Mouse (Mus musculus) lung, adult 2 months (tissue): ENCODE data around the gene Igfn1.

Experiments used
- CTCF ChIP-seq: fragments of 200-500 bp; IDR thresholded peaks from 2 replicates; pipeline ENCODE4 v1.5.1; 2011; ENCODE audit warnings: mild to moderate bottlenecking, low read length, control low read depth; ENCODE audit not compliant: insufficient read depth
- POLR2A ChIP-seq: fragments of 200-500 bp; IDR thresholded peaks from 2 replicates; pipeline ENCODE4 v1.6.1; 2011; ENCODE audit warnings: low read depth, mild to moderate bottlenecking, control low read depth, low read length, borderline replicate concordance; ENCODE audit errors: extremely low read depth

GRCm38 (mm10) chr1:136047894-136048293 lies 41.8 kb upstream of the Igfn1 start:
- TF ChIP-seq POLR2A (no peak), CTCF (no peak)
